Mouse (Mus musculus) heart, adult 8-10 months (tissue): ENCODE results near the gene Btbd10. TPM values are rescaled to one million over a fixed set of nuclear protein-coding genes. Genes with fewer than 3 reads are reported as not detected.

ENCODE experiments used
- DNase-seq: peaks from one replicate; pipeline ENCODE4 v3.0.0; 2022; ENCODE audit warnings: low spot score
- total RNA-seq, 4 experiments: library from RNA; stranded (reverse); gene quantifications; 2 replicates each; pipeline ENCODE4 v1.2.4; 2022

Gene Btbd10
- total RNA-seq, 4 experiments from 2014 or later = 8.7 to 11.3 (median 9.9) TPM

DNA sequence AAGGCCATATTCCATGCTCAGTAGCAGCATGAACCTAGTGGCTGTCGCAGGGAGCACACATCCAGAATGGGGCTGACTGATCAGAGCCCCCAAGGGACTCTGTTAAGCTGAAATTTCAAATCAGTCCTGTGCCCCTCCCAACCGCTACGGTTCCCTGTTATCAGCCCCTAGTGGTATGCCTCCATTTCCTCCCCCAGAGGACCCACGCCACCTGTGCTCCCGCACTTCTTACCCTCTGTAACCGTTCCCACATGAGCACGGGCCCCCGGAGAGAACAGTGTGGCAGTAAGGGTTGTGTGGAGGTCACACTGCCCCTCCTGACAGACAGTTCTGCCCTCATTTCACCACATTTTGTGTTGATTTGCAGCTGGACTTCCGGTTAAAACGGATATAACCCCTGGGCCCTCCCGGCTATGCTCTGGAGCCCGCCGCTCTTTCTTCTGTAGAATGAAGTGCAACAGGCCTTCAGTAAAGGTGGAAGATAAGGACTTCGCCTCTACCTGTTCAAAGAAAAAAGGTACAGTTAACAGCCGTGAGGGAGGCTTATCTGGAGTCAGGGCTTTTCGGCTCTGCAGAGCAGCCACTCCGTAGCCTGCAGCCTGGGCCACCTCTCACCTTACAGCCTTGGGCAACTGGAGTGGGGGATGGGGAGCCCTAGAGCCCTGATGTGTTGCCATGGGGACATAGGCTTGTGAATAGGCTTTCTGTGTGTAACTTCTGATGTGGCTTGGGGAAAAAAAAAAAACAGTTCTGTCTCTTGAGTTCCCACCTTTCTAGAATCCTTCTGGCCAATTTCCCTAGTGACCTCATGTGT, 73.9 kb downstream of the Btbd10 start:
- no peak for DNase-seq

DNA sequence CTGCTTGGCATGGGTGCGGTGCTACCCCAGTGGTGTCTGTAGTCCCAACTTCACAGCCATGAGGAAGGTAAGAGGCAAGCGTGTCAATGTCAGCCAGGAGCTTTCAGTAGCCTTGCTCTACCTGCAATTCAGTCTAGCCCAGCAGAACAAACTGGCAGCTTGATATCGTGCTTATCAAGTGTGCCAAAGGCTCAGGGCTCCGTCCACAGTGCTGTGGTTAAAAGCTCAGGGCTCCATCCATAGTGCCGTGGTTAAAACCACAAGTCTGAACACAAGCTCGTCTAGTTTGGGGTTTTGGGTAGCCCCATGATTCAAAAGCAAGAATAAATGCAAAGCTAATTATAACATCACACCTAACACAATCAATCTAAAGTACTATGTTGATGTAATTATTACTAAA, 74.6 kb downstream of the Btbd10 start:
- no peak for DNase-seq

DNA sequence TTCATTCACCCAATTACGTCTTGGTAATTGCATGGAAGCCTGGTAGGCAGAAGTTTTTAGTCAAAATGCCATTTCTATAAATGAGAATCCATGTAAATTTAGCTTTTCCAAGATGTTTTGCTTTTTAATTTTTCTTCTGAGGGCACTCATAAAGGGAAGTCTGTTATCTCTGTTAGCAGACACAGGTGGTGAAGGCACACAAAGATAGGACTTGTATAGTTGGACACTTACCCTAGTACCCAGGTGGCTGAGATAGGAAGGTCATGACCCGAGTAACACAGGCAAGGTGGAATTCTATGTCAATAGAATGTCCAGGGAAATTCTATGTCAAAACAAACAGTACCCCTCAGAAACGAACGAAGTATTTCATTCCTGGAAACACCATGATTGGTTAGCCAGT, 77.0 kb downstream of the Btbd10 start:
- DNase-seq = no peak

DNA sequence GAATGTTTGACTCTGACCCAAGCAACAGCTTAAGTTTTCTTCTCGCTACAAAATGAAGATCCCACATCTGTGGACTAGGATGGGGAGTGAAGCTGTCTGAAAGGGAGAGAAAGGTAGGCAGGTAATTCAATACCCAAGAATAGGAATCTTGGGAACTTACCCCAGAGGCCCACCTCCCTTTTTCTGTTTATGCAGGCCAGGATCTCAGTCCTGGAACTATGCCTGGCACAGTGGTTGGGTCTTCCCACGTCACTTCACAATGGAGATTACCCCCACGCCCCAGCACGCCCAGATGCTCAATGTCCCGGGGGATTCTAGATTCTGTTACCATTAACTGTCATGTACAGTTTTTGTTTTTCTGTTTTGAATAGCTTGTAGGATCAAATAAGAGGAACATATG, 77.5 kb downstream of the Btbd10 start:
- no peak for DNase-seq

DNA sequence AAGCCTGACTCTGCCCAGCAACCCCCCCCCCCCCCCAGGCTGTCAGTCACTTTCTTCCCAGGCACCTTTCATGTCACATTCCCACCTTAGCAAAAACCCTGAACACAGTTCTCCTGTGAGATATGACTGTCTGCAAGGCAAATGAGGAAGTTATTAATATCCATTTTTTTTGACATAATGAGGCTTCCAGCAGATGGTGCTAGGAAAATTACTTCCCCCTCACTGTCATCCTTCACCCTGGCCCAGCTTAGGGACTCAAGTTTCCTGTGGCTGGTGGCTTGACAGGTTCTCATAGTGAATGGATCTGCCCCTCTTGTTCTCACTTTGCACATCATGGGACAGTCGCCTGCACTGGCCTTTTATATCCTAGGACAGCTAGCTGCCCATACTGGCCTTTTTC, 80.0 kb downstream of the Btbd10 start:
- DNase-seq = no peak

DNA sequence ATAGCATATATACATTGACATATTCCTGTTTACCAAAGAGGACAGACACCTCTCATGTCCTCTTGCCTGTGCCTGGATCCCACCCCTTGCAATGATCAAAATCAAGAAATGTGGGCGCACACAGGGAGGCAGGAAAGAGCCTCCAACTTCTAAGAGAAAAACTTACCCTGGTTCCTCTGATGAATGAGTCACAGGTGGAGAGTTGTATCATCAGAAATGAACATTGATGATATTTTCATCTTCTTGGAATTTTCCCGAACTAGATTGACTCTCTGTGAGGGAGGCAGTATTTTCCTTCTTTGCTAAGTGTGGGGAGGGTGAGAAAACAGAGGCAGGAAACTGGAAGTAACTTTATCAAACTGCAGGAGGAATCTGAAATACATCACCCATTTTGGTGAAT, 83.8 kb downstream of the Btbd10 start:
- no peak for DNase-seq

DNA sequence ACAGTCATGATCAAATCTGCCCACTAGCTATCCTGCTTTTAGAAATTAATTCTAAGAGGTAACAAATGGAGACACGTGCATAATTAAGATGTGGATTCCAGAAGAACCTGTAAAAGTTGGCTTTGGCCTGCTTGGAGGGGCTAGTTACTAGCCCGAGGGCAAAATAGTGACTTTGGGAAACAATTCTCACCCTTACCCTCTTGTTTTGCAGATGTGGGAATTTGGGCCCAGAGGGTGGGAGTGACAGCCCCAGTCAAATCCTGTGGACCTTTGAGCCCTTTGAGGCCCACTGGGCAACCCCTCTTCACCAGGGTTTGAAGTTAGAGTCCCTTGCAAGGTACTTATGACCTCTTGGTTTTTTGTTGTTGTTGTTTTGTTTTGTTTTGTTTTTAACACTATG, 89.9 kb downstream of the Btbd10 start:
- no peak for DNase-seq

DNA sequence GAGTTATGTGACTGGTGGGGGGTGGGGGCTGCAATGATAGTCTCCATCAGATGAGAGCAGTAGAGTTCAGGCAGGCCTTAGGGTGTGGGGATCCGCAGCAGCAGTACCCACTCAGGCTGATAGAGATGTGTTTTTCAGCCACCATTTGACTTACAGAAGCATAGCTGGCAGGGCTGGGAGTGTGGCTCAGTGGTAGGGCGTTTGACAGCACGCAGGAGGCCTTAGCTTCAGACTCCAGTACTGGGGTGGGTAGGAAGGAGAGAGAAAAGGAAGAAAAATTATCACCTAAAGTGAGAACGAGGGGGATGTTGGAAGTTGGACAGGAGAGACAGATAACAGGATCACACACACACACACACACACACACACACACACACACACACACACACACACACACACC, 90.7 kb downstream of the Btbd10 start:
- DNase-seq = no peak

DNA sequence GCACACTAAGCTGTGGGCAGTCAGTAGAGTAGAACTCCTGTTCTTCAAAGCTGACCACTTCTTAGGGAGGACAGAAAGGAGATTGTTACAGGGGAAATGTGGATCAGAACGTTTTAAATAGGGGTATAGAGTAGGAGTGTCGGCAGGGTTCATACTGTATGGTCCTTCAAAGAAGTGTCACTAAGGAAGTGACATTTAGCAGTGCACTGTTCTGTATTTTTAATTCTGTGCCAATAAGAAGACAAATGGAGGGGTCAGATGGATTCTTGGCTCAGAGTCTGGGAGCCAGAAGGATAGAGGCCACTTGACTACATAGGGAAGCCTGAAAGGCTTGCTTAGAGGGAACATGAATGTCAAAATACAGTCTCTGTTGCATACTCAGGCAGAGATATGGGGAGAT, 91.9 kb downstream of the Btbd10 start:
- DNase-seq = no peak

DNA sequence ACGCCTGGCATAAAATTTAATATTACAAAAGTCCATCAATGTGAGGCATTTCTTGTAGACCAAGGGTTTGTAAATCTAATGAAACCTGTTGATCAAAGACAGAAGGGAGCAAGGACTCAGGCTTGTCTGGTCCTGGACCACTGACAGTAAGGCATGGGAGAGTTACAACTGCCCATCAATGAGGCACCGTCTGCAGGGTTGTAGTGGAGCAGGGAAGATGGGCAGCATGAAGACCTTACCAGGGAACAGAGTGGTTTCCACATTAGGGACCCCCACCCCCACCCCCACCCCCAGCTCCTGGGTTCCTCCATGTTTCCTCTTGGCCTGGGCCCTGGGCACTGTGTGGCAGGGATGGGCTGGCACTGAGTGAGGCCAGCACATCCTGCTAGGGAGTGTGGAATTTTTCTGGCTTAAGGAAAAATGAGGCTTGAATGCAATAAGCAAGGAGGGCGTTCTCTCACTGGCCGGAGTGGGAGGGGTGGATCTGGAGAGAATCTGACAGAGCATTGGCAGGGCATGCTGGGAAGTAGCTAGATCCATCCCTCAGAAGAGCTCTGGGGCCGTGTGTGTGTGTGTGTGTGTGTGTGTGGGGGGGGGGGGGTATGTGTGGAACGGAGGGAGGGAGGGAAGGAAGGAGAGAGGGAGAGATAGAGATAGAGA, 96.7 kb downstream of the Btbd10 start:
- no peak for DNase-seq

DNA sequence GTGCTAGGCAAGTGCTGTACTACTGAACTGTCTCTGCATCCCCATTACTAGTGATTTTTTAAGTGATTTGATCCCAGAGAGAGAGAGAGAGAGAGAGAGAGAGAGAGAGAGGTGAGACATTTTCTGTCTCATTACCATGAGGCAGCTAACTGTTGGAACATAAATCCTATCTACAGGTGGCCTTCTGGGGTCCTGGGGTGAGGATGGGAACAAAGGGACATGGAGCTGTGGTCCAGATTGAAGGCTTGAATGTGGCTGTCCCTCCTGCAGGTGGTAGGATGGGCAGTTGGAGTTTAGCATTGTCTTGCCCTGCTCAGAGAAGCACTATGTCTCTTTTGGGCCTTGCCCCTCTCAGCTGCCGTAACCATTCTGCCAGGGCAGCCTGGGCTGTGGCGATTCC, 98.2 kb downstream of the Btbd10 start:
- DNase-seq = no peak

DNA sequence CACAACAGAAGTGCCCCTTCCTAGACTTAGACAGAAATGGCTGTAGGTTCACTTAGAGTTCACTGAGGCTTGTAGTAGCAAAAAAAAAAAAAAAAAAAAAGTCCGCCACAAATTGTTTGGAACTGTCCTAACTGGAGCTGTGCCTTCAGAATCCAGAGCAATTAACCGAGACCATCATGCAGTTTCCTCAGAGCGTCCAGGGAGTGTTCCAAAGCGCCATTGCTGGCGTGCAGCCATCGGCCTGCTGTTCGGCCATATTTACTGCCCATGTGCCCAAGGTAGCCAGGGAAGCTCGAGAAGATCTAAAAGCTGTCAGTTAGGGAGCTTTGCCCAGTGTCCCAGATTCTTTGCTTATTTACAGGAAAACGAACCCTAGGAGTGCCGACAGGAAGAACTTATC, 98.6 kb downstream of the Btbd10 start:
- no peak for DNase-seq

DNA sequence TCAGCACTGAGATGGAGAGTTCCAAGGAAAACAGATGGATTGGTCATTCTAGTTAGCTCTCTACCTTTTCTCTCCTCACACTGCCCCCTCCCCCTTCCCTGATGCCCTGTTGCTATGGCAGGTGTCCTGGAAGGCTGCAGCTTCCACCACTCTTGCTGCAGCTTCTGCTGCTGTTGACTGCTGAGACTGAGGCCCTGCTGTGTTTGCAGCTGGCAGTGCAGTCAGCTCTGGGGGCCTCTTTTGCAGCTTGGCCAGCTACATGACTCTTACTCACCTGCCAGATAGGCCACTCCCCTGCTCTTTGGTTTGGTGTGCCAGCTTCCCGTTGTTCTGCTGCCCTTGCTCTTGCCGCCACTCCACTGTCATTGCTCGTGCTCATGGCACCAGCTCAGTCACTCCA, 99.3 kb downstream of the Btbd10 start:
- DNase-seq = no peak

DNA sequence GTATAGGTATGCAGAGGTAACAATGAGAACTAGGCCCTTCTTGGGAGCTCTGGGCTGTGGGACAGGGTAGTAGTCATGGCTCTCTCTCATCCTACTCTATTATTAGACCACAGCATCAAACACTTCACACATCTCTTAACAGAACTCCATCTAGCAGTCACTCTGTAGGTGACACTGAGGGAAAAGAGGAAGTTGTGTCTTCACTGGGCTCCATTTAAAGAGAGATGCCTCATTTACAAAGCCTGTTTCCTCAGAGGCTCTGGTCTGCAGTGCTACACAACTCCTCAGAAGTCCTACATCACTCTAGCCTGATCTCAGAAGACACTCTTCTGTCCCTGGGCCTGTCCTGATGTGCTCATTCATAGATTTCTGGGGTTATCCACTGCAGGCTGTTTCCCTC, 100.1 kb downstream of the Btbd10 start:
- no peak for DNase-seq

DNA sequence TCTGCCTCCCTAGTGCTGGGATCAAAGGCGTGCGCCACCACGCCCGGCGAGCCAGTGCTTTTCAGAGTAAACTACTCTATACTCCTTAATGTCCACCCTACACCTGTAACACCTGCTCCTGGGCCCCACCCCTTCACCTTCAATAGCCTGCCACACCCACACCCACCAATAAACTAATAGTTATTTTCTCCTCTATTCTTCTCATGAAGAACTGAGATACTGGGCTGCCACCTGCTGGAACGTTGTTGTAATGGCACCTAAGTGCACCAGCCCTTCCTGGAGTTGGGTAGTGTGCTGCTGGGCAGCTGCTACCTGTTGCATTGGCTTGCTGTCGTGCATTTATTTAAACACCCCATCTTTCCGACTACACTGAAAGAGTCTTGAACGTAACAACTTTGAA, 100.9 kb downstream of the Btbd10 start:
- DNase-seq = peak; percentile 73

Other genes starting within 250 kb of the Btbd10 start
- 1 to 10 TPM; 2.6 to 8.9 (median 3.5) TPM for gene Arntl, start 161.9 kb downstream of the Btbd10 start, total RNA-seq
- gene Pth, start 19.2 kb upstream of the Btbd10 start, total RNA-seq = not detected
- 10 to 100 TPM; 15.2 to 23.6 (median 20.9) TPM for gene Far1, start 144.4 kb upstream of the Btbd10 start, total RNA-seq